Mouse (Mus musculus) MEL (cell line): ENCODE measurements around the gene Kdm5c. TPM values are rescaled to one million over a fixed set of nuclear protein-coding genes. Genes with fewer than 3 reads are reported as not detected.
A peak's percentile ranks its signal among the peaks of the same experiment; 100 is the strongest.

Source experiments
- DNase-seq: peaks from one replicate; pipeline ENCODE4 v3.0.0; 2011; ENCODE audit warnings: low read depth, low spot score
- H3K27ac ChIP-seq: 2 replicates; pipeline ENCODE4 v1.5.1; 2012; ENCODE audit warnings: low read depth, mild to moderate bottlenecking, control low read depth, low read length, moderate library complexity; ENCODE audit not compliant: control insufficient read depth
- H3K27me3 ChIP-seq, 2 experiments: fragments of 150-350 bp in 1 of 2; sonication (generic) in 1 of 2; 2 replicates each; pipeline ENCODE4 v1.6.1; 2012; ENCODE audit warnings: low read length in 2 of 2, mild to moderate bottlenecking in 2 of 2, improper control_type of control experiment in 1 of 2, moderate library complexity in 1 of 2; ENCODE audit not compliant: insufficient read depth in 2 of 2, control insufficient read depth in 1 of 2
- H3K36me3 ChIP-seq, 2 experiments: 2 replicates each; pipeline ENCODE4 v1.6.1; 2012 to 2014; ENCODE audit warnings: low read length in 2 of 2, improper control_type of control experiment in 1 of 2, inconsistent platforms in 1 of 2, mild to moderate bottlenecking in 1 of 2; ENCODE audit not compliant: insufficient read depth in 2 of 2, control insufficient read depth in 1 of 2
- H3K4me1 ChIP-seq, 2 experiments: fragments of 150-350 bp in 1 of 2; sonication (generic) in 1 of 2; 2 replicates each; pipeline ENCODE4 v1.6.1; 2012; ENCODE audit warnings: low read length in 2 of 2, improper control_type of control experiment in 1 of 2, mild to moderate bottlenecking in 1 of 2; ENCODE audit not compliant: insufficient read depth in 2 of 2, control insufficient read depth in 1 of 2
- H3K4me3 ChIP-seq, 2 experiments: fragments of 150-350 bp in 1 of 2; sonication (generic) in 1 of 2; 2 replicates each; pipeline ENCODE4 v1.5.1; 2012; ENCODE audit warnings: low read depth in 2 of 2, low read length in 2 of 2, mild to moderate bottlenecking in 2 of 2, moderate library complexity in 2 of 2, control low read depth in 1 of 2, improper control_type of control experiment in 1 of 2; ENCODE audit not compliant: control insufficient read depth in 1 of 2, insufficient read depth in 1 of 2
- H3K79me2 ChIP-seq: 2 replicates; pipeline ENCODE4 v1.6.1; 2012; ENCODE audit warnings: mild to moderate bottlenecking, low read length, moderate library complexity; ENCODE audit not compliant: control insufficient read depth, poor library complexity, insufficient read depth
- H3K9ac ChIP-seq: 2 replicates; pipeline ENCODE4 v1.6.1; 2012; ENCODE audit warnings: low read depth, mild to moderate bottlenecking, control low read depth, low read length, moderate library complexity; ENCODE audit not compliant: control insufficient read depth, poor library complexity, severe bottlenecking
- H3K9me3 ChIP-seq: fragments of 150-350 bp; sonication (generic); replicated peaks from 2 replicates; pipeline ENCODE4 v1.6.1; 2012; ENCODE audit warnings: mild to moderate bottlenecking, low read length, improper control_type of control experiment, moderate library complexity; ENCODE audit not compliant: insufficient read depth
- CTCF ChIP-seq, 3 experiments: IDR thresholded peaks in 2 of 3; conservative IDR thresholded peaks in 1 of 3; 2 replicates each; pipeline ENCODE4 v1.5.1; 2011 to 2012; ENCODE audit warnings: low read length in 3 of 3, low read depth in 2 of 3, mild to moderate bottlenecking in 2 of 3, improper control_type of control experiment in 1 of 3, inconsistent platforms in 1 of 3, mixed read lengths in 1 of 3, moderate library complexity in 1 of 3; ENCODE audit not compliant: control insufficient read depth in 1 of 3, insufficient read depth in 1 of 3, poor library complexity in 1 of 3, severe bottlenecking in 1 of 3
- EP300 ChIP-seq, 2 experiments: IDR thresholded peaks; 2 replicates each; pipeline ENCODE4 v1.6.1; 2011; ENCODE audit warnings: improper control_type of control experiment in 2 of 2, low read length in 2 of 2, low read depth in 1 of 2, mild to moderate bottlenecking in 1 of 2
- ETS1 ChIP-seq: IDR thresholded peaks from 2 replicates; pipeline ENCODE4 v1.6.1; 2012; ENCODE audit warnings: low read depth, mild to moderate bottlenecking, inconsistent platforms, low read length, improper control_type of control experiment, moderate library complexity
- GABPA ChIP-seq: IDR thresholded peaks from 2 replicates; pipeline ENCODE4 v1.6.1; 2012; ENCODE audit warnings: low read depth, mild to moderate bottlenecking, inconsistent platforms, low read length, improper control_type of control experiment, moderate library complexity
- MAX ChIP-seq: IDR thresholded peaks from 2 replicates; pipeline ENCODE4 v1.6.1; 2011; ENCODE audit warnings: low read length, improper control_type of control experiment
- MEF2A ChIP-seq: IDR thresholded peaks from 2 replicates; pipeline ENCODE4 v1.6.1; 2014; ENCODE audit warnings: low read depth, mild to moderate bottlenecking, inconsistent platforms, low read length, improper control_type of control experiment; ENCODE audit not compliant: poor library complexity, insufficient replicate concordance, severe bottlenecking; ENCODE audit errors: extremely low read depth
- MXI1 ChIP-seq: IDR thresholded peaks from 2 replicates; pipeline ENCODE4 v1.6.1; 2011; ENCODE audit warnings: mild to moderate bottlenecking, low read depth, low read length, improper control_type of control experiment
- MYC ChIP-seq: IDR thresholded peaks from 2 replicates; pipeline ENCODE4 v1.6.1; 2011; ENCODE audit warnings: low read depth, mild to moderate bottlenecking, low read length, improper control_type of control experiment, moderate library complexity
- POLR2AphosphoS2 ChIP-seq: IDR thresholded peaks from 2 replicates; pipeline ENCODE4 v1.6.1; 2011; ENCODE audit warnings: low read length, improper control_type of control experiment
- RAD21 ChIP-seq: IDR thresholded peaks from 2 replicates; pipeline ENCODE4 v1.6.1; 2011; ENCODE audit warnings: mild to moderate bottlenecking, low read depth, low read length, improper control_type of control experiment
- RCOR1 ChIP-seq: IDR thresholded peaks from 2 replicates; pipeline ENCODE4 v1.6.1; 2012; ENCODE audit warnings: low read depth, mild to moderate bottlenecking, inconsistent platforms, low read length, improper control_type of control experiment
- TAL1 ChIP-seq: IDR thresholded peaks from 2 replicates; pipeline ENCODE4 v1.6.1; 2012; ENCODE audit warnings: mild to moderate bottlenecking, inconsistent platforms, low read length, moderate library complexity, mixed read lengths
- TCF12 ChIP-seq: IDR thresholded peaks from 2 replicates; pipeline ENCODE4 v1.6.1; 2014; ENCODE audit warnings: low read depth, mild to moderate bottlenecking, inconsistent platforms, low read length, improper control_type of control experiment, moderate library complexity
- USF1 ChIP-seq: IDR thresholded peaks from 2 replicates; pipeline ENCODE4 v1.6.1; 2014; ENCODE audit warnings: low read depth, mild to moderate bottlenecking, inconsistent platforms, low read length, improper control_type of control experiment, moderate library complexity
- ZC3H11A ChIP-seq: IDR thresholded peaks from 2 replicates; pipeline ENCODE4 v1.6.1; 2012; ENCODE audit warnings: low read depth, mild to moderate bottlenecking, inconsistent platforms, low read length, improper control_type of control experiment
- ZMIZ1 ChIP-seq: IDR thresholded peaks from 2 replicates; pipeline ENCODE4 v1.6.1; 2012; ENCODE audit warnings: low read depth, mild to moderate bottlenecking, inconsistent platforms, low read length, improper control_type of control experiment, moderate library complexity
- polyA plus RNA-seq, 2 experiments: library from polyadenylated mRNA; stranded (reverse) in 1 of 2; unstranded in 1 of 2; fragments of >175 nt in 1 of 2; fragments of >200 nt in 1 of 2; gene quantifications; 2 replicates each; pipeline versions ENCODE4 v1.2.1 to v1.2.4; 2012; ENCODE audit warnings: low replicate concordance in 2 of 2, low read depth in 1 of 2; ENCODE audit not compliant: insufficient read length in 2 of 2, insufficient read depth in 1 of 2, missing spikeins in 1 of 2
- total RNA-seq: library from RNA; depleted of rRNA; stranded (reverse); fragments of 300-350 nt; gene quantifications from 2 replicates; pipeline ENCODE4 v1.2.3, GENCODE M21; 2012

Kdm5c gene
- total and polyA plus RNA-seq, 3 experiments = 102 to 158 (median 127) TPM

GRCm38 (mm10) chrX:152232781-152233763, at the start of gene Kdm5c (continued):
- TF ChIP-seq POLR2AphosphoS2 = peak; percentile 29; the same call in 1 of the 2 replicates
- peak; percentile 84 for TF ChIP-seq MAX
- TF ChIP-seq MEF2A = no peak
- TF ChIP-seq RCOR1 = no peak
- peak; percentile 95 for TF ChIP-seq MYC

- Histone ChIP-seq H3K27ac (no peak overlapping the region), H3K79me2 (no peaks in the 10 kb centered on the region), H3K9ac (no peak overlapping the region), H3K9me3 (no peaks in the 10 kb centered on the region), H3K27me3 (peaks cover 1 to 2% of the 10 kb centered on the region in 2 experiments; a peak in 2 of 4 replicates), H3K4me3 (no peak overlapping the region), H3K4me1 (no peaks in the 10 kb centered on the region), H3K36me3 (no peaks in the 10 kb centered on the region)
- DNase-seq = no peak
- TF ChIP-seq CTCF (IDR thresholded peaks at IDR 0.05 in 2 of 3, conservative IDR thresholded peaks at IDR 0.05 in 1 of 3; ENCODE audit: control insufficient read depth in 1 of 3, insufficient read depth in 1 of 3, low read depth in 2 of 3, low read length in 3 of 3, poor library complexity in 1 of 3, severe bottlenecking in 1 of 3) = no peak
- TF ChIP-seq EP300 (IDR thresholded peaks at IDR 0.05; ENCODE audit: low read depth in 1 of 2, low read length in 2 of 2) = no peak
- no peak for TF ChIP-seq TAL1
Observed at GRCm38 (mm10) chrX:152187151-152187550, 45.7 kb upstream of the Kdm5c start.

GRCm38 (mm10) chrX:152191266-152191665, 41.6 kb upstream of the Kdm5c start:
- no peaks in the 10 kb centered on the region for H3K79me2 ChIP-seq
- peaks cover 0 to 2% of the 10 kb centered on the region in 2 experiments; a peak in 3 of 4 replicates for H3K27me3 ChIP-seq
- H3K9me3 ChIP-seq = no peaks in the 10 kb centered on the region

More at GRCm38 (mm10) chrX:152191266-152191665, 41.6 kb upstream of the Kdm5c start:
- TF ChIP-seq MXI1 (no peak), TCF12 (no peak), GABPA (no peak), ETS1 (no peak), MEF2A (no peak), ZC3H11A (no peak), USF1 (no peak), ZMIZ1 (no peak), POLR2AphosphoS2 (no peak), RAD21 (no peak), MAX (no peak)
- Histone ChIP-seq H3K27ac (no peak overlapping the region), H3K9ac (no peak overlapping the region), H3K36me3 (no peaks in the 10 kb centered on the region), H3K4me3 (no peak overlapping the region), H3K4me1 (no peaks in the 10 kb centered on the region)
- no peak for DNase-seq
